Comparison of ENCODE assay signal across 26 mouse cellular contexts in genomic region chr17:7667826-7668225, GRCm38 (mm10).
"Had no signal": no experiment of that assay in that cellular context is flagged by ENCODE, and none has a peak within 500 bp of the region (broad histone marks: within the 10 kb centered on the region; RNA-seq: fewer than 3 reads in every experiment).

No protein-coding gene starts in this region.

- H3K9me3 ChIP-seq: embryonic facial prominence, embryonic 12.5 days; embryonic facial prominence, embryonic 13.5 days; embryonic facial prominence, embryonic 15.5 days; forebrain, embryonic 10.5 days; forebrain, embryonic 12.5 days; forebrain, embryonic 13.5 days; forebrain, embryonic 15.5 days had no signal

- H3K36me3 ChIP-seq: embryonic facial prominence, embryonic 12.5 days; embryonic facial prominence, embryonic 13.5 days; embryonic facial prominence, embryonic 15.5 days; forebrain, embryonic 10.5 days; forebrain, embryonic 12.5 days; forebrain, embryonic 15.5 days had no signal

- H3K9ac ChIP-seq: embryonic facial prominence, embryonic 12.5 days; embryonic facial prominence, embryonic 13.5 days; embryonic facial prominence, embryonic 15.5 days; forebrain, embryonic 12.5 days; forebrain, embryonic 13.5 days; forebrain, embryonic 15.5 days; forebrain, postnatal 0 days had no signal

- H3K27ac ChIP-seq: embryonic facial prominence, embryonic 12.5 days; embryonic facial prominence, embryonic 13.5 days; forebrain, embryonic 10.5 days; forebrain, embryonic 12.5 days; forebrain, embryonic 13.5 days; forebrain, embryonic 15.5 days; gastrocnemius, adult 2 months; heart, adult 2 months had no signal

- H3K4me3 ChIP-seq: embryonic facial prominence, embryonic 12.5 days; embryonic facial prominence, embryonic 13.5 days; embryonic facial prominence, embryonic 15.5 days; erythroblast, embryonic 14.5 days; forebrain, embryonic 10.5 days; forebrain, embryonic 12.5 days; forebrain, embryonic 13.5 days; forebrain, embryonic 15.5 days; gastrocnemius, adult 2 months; heart, adult 2 months had no signal

- H3K4me1 ChIP-seq: forebrain, embryonic 12.5 days; forebrain, embryonic 13.5 days; forebrain, embryonic 15.5 days had no signal

- ATAC-seq: forebrain, embryonic 13.5 days; forebrain, embryonic 14.5 days; forebrain, embryonic 15.5 days; forebrain, embryonic 16.5 days; forebrain, postnatal 0 days had no signal

- H3K4me2 ChIP-seq: embryonic facial prominence, embryonic 12.5 days; embryonic facial prominence, embryonic 13.5 days; embryonic facial prominence, embryonic 15.5 days; forebrain, embryonic 12.5 days; forebrain, embryonic 13.5 days; forebrain, embryonic 15.5 days had no signal

- H3K27me3 ChIP-seq: embryonic facial prominence, embryonic 12.5 days; embryonic facial prominence, embryonic 15.5 days; forebrain, embryonic 12.5 days; forebrain, embryonic 13.5 days; forebrain, embryonic 15.5 days had no signal

- DNase-seq: cerebellum, adult 2 months; cerebellum, adult 8-10 months; cerebellum, adult 9-10 months; cerebellum, adult 9-11 months; cerebellum, postnatal 10 days; cerebellum, postnatal 14 days; cerebellum, postnatal 25 days; cerebellum, postnatal 36 days; embryo, embryonic 11 days; forebrain, postnatal 0 days; gastrocnemius, adult 2 months; gastrocnemius, postnatal 10 days; gastrocnemius, postnatal 14 days; gastrocnemius, postnatal 25 days; gastrocnemius, postnatal 36 days; heart, adult 2 months had no signal
